Mouse (Mus musculus): ENCODE data around the gene Rab35.

DNA sequence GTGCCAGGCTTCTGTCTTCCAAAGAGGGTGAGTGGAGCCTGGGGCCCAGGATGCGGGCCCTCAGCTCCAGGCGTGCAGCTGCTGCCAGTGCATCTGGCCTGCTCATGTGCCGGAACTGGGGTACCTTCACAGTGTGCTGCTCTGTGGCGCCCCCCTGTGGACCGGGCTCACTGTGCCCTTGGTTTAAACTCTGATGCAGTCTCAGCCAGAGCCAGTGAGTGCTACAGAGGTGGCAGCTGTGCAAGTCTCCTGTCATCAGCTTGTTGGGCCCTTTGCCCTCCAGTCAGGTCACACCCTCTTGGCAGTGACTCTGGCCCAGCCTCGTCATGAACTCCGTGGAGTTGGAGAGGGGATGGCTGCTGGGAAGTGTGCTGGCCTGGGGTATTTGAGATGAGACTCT is 16.8 kb upstream of the Rab35 start:
- TF ChIP-seq CTCF (IDR thresholded peaks at IDR 0.05; ENCODE audit: low read depth, low read length) (no peak; the same call in 1 of the 2 replicates), POLR2A (IDR thresholded peaks at IDR 0.05; ENCODE audit: borderline replicate concordance, low read depth, low read length) (no peak)

Measured in bone marrow macrophage, adult 2 months (primary cell).